Mouse (Mus musculus): ENCODE measurements around the gene Slc12a6. TPM values are rescaled to one million over a fixed set of nuclear protein-coding genes. Genes with fewer than 3 reads are reported as not detected.

Gene Slc12a6
- 119 TPM for total RNA-seq (2023)

DNA sequence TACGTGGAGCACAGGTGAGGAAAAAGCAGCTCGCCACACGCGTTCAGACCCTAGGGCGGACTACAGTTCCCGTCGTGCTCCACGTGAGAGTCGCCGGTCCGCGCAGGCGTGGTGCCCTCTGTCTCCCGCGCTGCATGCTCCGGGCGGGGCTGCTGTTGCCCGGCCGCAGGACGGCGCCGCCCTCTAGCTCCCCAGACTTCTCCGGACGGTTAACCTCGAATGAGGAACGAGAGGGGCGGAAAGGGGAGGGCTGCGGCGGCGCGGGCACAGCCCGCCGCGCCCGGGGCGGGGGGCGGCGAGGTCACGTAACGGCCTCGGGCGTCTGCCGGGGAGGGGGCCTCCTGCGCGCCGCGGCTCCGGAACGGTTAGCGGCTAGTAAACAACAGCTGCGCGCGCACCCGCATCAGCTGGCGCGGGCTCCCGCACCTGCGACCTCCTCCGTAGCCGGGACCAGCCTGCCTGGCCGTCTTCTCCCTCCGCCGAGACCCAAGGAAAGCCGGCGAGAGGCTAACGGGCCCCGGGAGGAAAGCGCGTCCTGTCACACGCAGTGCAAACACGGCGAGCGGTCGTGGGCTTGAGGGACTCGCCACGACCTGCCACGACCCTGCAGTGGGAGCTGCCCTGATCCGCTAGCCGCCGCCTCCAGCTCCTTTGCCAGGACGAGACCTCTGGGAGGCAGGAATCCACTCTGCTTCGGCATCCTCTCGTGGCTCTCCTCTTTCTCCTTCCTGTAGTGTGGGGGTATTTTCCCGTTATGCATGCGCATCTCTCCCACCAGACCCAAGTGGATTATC lies at the start of gene Slc12a6:
TSS of gene Slc12a6 (plus strand) at position 378 of the 794 bp plus-strand sequence.

DNA sequence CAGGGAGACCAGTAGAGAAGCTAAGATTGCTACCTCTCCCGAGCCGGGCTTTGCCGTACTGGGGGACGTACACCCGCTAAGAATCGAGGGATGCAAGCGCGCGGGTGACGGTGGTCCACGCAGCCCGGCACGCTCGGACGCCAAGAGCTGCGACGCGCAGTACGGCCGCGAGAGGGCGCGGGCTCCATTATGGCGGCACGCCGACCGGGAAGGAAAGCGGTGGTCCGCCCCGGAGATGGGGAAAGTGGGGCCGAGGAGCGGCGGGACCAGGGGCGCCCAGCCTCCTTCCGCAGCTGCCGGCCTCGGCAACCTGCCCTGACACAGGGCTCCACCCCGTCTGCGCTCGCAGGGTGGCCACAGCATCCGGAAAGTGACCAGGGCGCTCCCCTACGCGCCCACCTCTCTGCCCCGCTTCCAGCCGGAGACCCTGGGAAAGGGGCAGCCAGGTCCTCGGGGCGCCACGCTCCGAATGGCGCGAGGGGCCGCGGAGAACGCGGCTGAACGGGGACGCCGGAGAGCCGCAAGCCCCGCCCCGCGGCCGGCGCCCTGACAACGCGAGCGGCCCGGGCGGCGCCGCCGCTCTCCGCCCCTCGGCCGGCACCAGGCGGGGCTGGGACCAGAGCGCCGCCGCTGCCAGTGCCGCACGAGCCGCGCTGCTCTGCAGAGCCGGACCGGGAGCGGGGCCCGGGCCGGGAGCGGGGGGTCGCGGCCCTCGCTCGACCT lies 26.3 kb upstream of the Slc12a6 start, which contains the start of gene Lpcat4:
TSS of gene Lpcat4 (plus strand) at position 257 of the 723 bp plus-strand sequence.

DNA sequence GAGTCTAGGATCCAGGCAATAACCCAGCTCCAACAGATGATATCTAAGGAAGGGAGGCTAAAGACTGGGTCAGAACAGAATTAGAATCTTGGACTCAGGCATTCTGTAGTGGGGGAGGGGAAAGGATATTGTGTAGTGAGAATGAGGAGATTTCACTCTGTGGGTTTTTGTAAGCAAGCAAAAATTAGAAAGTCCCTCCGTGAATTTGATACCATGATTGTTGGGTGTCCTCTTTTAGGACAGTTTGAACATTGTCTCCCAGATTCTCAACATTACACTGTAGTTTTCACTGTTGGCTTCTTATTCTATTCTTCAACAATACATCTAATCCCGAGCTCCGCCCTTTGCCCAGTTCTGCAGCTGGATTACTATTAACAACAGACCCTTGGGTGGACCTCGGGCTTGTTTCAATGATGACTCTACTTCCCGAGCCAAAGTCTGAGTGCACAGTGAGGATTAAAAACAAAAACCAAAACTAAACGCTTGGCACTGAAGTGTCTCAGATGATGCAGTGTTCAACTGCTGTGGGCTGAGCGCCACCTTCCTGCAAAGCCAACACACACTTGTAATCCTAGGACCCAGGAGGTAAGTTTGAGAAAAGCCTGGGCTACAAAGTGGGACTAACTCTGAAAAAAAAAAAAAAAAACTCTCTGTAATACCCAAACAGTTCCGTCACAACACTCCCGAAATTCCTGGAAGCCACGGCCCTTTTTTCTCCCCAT lies 6.2 kb upstream of the Slc12a6 start, which contains the start of gene Nutm1:
TSS of gene Nutm1 (minus strand) at position 51 of the 722 bp plus-strand sequence.

DNA sequence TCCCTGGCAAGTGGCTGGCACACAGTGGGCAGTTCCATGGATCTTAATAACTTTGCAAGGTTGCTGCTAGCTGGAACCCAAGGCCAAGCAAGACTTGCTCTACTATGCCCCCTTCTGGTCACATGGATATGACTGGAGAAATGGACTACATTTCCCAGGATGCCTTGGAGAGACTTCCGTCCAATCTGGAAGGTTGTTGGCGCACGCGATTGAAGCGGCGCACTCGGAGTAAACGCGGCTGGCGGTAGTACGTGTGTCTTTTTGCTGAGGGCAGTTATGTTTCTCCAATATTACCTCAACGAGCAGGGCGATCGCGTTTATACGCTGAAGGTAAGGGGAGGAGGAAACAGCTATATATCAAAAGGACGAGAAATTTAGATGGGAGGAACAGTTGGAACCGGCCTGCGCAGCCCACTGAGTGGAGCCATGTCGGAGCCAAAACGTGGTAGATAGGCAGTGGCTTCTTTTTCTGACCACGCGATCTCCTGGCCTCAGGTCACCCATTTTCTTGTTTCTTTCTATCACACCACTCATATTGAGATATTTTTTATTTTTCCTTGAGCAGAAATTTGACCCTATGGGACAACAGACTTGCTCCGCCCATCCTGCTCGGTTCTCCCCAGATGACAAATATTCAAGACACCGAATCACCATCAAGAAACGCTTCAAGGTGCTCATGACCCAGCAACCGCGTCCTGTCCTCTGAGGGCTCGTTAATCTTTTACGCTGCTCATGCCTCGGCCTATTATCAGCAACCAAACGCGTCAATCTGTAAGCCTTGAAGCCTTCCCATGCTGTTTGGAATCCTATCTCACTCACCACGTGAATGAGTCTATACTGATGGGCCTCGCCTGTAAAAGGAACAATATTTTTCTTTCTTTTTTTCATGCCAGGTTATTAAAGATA lies 3.6 kb upstream of the Slc12a6 start, which contains the start of gene Nop10:
TSS of gene Nop10 (plus strand) at position 179 of the 906 bp plus-strand sequence.

DNA sequence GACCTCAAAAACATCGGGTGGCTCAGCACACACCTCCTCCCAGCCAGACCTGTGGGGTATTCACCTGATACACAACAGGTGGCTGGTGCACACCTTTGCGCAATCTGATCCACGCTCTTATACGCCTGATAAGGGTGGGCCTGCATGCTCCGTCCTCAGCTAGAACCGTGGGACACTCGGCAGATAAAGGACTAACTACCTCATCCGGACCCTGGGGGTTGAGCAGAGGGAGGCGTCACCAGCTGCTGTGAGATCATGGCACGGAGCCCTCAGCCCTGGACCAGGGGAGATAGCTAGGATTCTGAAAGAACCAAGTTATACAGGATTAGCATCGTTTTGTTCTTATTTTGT lies 592 bp downstream of the Slc12a6 start, which contains the start of gene Gm21985:
TSS of gene Gm21985 (plus strand) at position 73 of the 351 bp plus-strand sequence.

DNA sequence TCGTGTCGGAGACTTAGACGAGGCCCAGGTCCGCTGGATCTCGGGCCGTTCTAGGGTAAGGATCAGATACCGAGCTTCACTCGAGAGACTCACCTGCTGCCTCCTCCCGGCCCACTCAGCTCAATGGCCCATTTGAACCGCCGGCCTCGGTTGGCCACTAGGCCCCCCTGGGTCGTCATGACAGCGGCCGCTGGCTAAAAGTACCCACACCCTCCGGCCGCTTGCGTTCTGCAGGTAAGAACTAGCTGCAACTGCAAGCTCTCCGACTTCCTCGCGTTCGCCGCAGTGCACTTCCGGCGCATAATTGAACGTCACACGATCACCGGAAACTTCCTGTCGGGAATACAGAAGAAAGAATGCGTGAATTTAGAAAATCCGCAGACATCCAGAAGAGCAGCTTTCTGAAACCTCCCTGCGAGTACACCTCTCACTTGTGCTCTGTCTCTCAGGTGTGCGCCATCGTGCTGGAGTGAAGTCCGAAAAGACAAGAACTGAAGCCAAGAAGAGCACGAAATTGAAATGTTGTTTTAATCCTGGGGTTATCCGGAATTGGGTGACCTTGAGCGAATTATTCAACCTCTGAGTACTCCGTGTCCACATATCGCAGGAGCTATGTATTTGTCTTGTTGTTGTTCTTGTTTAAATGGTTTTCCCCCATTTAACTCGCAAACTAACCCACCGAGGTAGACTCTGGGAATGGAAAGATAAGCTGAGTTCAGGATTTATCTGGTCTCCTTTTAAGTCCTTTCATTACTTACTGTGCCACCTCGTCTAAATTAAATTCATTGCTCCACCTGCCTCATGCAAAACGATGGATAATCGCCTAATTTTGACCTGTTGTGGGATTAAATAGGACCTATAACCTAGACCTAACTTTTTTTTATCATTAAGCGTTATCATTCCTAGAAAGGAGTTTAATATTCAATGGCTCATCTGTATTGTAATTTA lies 102.4 kb downstream of the Slc12a6 start, which contains the start of gene Emc4:
TSS of gene Emc4 (minus strand) at position 302 of the 948 bp plus-strand sequence.

DNA sequence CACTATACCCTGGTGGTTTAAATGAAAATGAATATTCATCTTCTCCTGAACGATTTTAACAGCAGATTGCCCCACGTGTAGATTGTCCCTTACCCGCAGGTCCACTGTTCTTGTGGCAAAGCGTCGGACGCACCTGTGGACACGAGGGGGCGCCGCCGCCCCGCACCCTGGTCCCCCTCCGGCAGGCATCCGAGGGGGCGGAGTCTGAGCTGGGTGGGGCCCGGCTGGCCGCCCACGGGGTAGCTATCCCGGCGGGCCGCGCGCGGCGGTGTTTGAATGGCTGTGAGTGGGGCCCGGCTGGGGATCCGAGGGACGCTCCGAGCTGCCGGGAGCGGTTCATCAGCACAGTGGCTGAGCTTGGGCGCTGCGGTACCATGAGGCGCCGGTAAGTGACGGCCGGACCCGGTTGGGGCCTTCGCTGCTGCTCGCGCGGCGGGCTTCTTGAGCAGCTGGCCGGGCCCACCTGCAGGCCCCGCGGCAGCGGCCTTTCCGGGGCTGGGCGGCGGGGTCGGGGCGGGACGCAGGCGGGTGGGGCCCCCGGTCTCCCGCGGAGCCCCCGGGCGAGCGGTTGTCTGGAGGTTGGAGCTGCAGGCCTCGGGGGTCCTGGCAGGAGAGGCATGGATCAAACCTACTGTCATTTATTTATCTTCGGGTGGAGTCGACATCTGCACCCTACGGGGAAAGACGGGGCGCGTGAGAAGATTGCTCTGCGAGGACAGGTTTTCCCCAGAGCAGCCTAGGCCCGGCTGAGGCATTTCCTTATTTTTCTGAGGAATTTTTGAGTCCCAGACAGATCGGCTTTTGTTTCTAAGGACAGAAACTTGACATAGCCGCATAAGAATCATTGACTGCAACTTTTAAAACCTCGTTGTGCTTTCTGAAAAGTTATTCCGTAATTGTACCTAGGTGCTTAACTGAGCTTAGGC lies 113.6 kb downstream of the Slc12a6 start, which contains the start of gene Katnbl1:
TSS of gene Katnbl1 (plus strand) at position 239 of the 926 bp plus-strand sequence.

Other genes starting within 250 kb of the Slc12a6 start
- not detected for gene Olfr1311, start 241.4 kb upstream of the Slc12a6 start, total RNA-seq (2023)
- not detected for gene Olfr1312, start 215.6 kb upstream of the Slc12a6 start, total RNA-seq (2023)
- not detected for gene Olfr1313, start 188.0 kb upstream of the Slc12a6 start, total RNA-seq (2023)
- gene Olfr1314, start 169.0 kb upstream of the Slc12a6 start, total RNA-seq (2023) = not detected
- not detected for gene Olfr1315-ps1, start 150.4 kb upstream of the Slc12a6 start, total RNA-seq (2023)
- not detected for gene Olfr1316, start 130.8 kb upstream of the Slc12a6 start, total RNA-seq (2023)
- not detected for gene Olfr1317, start 125.5 kb upstream of the Slc12a6 start, total RNA-seq (2023)
- gene Olfr1318, start 111.6 kb upstream of the Slc12a6 start, total RNA-seq (2023) = not detected
- 58.1 TPM for gene Lpcat4, start 26.4 kb upstream of the Slc12a6 start, total RNA-seq (2023)
- gene Nutm1, start 6.5 kb upstream of the Slc12a6 start, total RNA-seq (2023) = not detected
- 74.2 TPM for gene Nop10, start 3.9 kb upstream of the Slc12a6 start, total RNA-seq (2023)
- gene Gm21985, start 489 bp downstream of the Slc12a6 start, total RNA-seq (2023) = not detected
- 27.7 TPM for gene Emc4, start 102.2 kb downstream of the Slc12a6 start, total RNA-seq (2023)
- gene Katnbl1, start 113.4 kb downstream of the Slc12a6 start, total RNA-seq (2023) = 12.6 TPM
- gene Emc7, start 189.2 kb downstream of the Slc12a6 start, total RNA-seq (2023) = 10.8 TPM
- not detected for gene Chrm5, start 214.9 kb downstream of the Slc12a6 start, total RNA-seq (2023)
- 80.4 TPM for gene Aven, start 227.1 kb downstream of the Slc12a6 start, total RNA-seq (2023)